Mouse (Mus musculus): ENCODE data around the gene Rgs13.

The Rgs13 gene

DNA sequence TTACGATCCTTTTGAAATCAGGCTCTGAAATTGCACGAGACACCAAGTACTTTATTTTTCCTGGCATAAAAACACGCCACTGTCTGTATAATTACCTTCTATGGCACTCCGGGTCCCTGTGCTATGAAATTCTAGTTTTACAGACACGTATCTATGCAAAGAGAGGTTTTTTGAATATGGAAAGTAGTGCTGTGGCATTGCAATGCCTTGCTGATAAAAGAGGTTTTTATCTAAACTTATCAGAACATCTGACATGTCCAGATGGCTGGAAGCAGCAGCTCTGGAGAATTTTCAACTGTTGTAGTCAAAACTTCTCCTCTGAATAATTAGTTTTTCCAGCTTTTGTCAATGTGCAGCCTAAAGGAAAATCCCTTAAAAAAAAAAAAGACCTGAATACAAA lies at the start of gene Rgs13:
Gene Rgs13 (minus strand): TSS at position 207 of the 400 bp plus-strand sequence.
- no peak for DNase-seq (ENCODE audit: low read depth, low spot score)

- no peak for DNase-seq (ENCODE audit: low read depth, low spot score)
Observed at GRCm38 (mm10) chr1:144215230-144215629, 38.1 kb upstream of the Rgs13 start.

- no peak for DNase-seq (ENCODE audit: low read depth, low spot score)
Observed at GRCm38 (mm10) chr1:144210912-144211311, 33.7 kb upstream of the Rgs13 start.

DNA sequence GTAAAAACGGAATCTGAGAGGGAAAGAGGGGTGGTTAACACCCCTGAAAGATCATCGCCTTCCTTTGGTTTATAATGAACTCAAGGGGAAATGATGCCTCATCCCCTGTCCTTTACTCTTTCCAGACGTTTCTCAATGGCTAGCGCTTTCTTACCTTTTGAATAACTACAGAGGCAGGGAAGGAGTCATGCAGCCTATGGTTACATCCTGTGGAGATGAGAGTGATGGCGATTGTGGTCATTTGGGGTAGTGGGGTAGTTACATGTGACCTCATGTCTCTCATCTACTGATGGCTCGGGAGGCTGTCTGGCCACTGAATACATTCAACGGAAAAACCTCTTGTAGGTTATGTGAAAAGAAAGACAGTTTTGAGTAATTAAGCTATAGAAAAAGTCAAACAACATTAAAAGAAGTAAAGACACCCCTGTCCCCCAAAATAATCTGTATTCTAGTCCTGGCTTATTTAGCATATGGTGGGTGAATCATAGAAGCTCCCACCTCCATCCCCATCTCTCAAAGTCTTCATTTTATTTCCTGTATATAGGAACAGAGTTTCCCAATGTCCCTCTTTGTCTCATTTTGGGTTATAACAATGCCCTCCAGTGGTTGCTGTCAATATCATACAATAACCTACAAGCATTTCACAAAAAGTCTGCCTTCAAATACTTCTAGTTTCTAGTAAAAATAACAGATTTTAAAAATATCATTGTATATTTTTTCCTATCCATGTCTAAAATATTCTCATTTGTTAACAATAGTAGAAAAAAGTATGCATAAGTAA lies 29.3 kb upstream of the Rgs13 start:
- no peak for DNase-seq (ENCODE audit: low read depth, low spot score)

DNA sequence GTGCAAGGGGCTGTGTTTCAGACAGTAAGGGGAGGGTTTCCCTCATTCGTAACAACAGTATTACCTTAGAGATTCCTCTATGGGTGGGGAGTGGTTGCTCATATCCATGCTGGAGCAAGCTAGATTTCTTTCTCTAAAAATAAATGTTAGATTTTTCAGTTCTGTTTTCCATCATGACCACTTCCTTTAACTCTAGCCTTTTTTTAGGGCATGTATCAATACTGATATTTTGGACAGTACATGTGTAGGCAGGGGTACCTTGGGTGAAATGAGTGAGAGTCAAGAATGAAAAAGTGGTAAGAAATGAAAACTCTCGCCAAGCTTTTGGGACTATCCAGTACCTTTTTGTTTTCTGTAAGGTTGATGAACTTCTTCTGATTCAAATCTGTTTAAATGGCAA lies 27.6 kb upstream of the Rgs13 start:
- DNase-seq (ENCODE audit: low read depth, low spot score), result no peak

GRCm38 (mm10) chr1:144202939-144203338 lies 25.8 kb upstream of the Rgs13 start:
- no peak for DNase-seq (ENCODE audit: low read depth, low spot score)

DNA sequence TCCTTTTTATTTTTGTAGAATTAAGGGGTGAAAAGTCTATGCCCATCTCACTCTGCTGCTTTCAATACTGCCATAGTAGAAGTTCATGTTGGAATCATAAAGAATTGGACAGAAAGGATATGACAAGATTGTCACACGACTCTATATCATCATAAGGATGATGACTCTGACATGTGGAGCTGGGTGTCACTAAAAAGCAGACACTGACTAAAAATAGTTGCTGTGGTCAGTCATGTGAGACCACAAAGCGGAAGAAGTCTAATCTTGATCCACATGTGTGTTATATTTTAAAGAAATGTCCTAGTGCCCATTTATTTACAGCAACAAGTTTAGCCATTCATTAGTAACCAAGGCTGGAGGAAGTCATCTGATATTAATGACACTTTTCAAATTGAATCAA lies 23.3 kb upstream of the Rgs13 start:
- DNase-seq (ENCODE audit: low read depth, low spot score), result no peak

DNA sequence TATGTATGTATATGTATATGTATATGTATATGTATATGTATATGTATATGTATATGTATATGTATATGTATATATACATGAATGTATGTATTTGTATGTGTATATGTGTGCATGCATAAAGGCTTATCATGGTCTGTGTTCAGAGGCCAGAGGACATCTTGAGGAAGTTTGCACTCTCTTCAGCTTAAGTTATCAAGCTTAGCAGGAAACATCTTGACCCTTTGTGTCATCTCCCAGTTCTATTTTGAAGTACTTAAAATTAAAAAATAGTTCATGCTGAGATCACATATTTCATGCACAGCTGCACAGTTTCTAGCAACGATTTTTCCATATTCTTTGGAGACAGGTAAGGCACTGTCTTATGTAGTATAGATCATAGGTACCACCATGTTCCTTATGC lies 22.4 kb upstream of the Rgs13 start:
- DNase-seq (ENCODE audit: low read depth, low spot score), result no peak

GRCm38 (mm10) chr1:144197684-144198083 lies 20.5 kb upstream of the Rgs13 start:
- DNase-seq (ENCODE audit: low read depth, low spot score), result peak; percentile 7

- DNase-seq (ENCODE audit: low read depth, low spot score), result no peak
Observed at GRCm38 (mm10) chr1:144186655-144187396, 9.7 kb upstream of the Rgs13 start.

DNA sequence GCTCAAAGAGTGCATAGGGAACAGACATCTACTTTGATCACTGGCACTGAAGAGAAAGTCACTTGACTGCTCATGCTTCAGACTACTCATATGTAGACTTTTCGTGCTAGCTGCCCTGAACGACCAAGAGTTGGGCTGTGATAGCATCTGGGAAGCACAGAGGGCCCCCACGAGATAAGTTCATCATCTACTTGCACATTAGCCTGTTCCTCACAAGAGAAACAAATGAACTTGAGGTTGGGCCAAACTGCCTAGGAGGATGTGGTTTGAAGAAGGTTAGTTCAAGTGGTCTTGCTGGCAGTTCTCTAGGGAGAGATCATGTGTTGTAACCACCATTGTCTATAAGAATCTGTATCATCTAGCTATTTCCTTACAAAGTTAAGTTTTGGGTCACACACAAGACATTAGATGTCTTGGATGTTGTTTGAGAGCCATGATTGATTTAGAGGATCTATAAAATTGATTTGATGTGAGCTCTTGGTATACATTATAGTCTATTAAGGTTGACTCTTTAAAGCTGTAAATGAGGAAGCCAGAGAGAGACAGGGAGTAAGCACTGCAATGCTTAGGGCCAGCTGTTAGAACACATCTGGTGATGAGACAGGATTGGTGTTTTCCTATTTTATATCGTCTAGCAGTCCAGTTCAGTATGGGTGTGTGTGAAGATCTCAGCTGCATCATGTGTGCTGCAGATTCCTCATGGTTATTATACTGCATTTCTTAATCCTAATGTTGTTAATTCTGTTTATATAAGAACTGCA lies 8.0 kb upstream of the Rgs13 start:
- no peak for DNase-seq (ENCODE audit: low read depth, low spot score)

- DNase-seq (ENCODE audit: low read depth, low spot score), result no peak
Observed at GRCm38 (mm10) chr1:144183622-144184021, 6.5 kb upstream of the Rgs13 start.

DNA sequence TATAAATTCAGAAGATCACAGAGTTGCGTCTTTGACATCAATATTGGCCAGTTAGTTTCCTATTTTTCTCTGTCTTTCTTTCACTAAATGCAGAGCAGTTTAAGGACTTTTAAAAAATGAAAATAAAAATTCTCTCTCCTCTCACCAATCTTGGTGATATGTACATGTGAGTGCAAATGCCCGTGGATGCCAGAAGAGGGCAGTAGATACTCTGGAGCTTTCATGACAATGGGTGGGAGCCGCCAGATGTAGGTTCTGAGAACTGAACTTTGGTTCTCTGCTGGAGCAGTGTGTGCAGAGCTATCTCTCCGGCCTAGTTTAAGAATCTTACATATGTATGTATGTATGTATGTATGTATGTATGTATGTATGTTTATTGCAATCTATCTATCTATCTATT lies 2.4 kb upstream of the Rgs13 start:
- DNase-seq (ENCODE audit: low read depth, low spot score), result no peak

GRCm38 (mm10) chr1:144178281-144178957 lies 1.2 kb upstream of the Rgs13 start:
- no peak for DNase-seq (ENCODE audit: low read depth, low spot score)

DNA sequence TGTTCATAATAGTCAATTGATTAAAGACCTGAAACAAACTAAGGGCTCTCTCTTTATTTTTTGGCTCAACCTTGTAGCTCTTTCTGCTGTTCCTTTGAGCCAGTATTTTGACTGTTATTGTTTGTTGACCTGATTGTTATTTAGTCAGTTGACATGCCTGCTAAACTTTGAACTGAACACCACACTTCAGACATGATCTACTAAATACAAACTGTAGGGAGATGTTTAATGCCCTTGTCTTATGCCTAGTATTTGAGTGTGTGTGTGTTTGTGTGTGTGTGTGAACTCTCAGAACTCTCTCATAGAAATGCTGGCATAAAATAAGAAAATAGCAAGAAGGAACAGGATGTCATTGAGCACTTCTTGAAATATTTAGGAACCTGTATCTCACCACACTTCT lies 448 bp upstream of the Rgs13 start:
- no peak for DNase-seq (ENCODE audit: low read depth, low spot score)

DNA sequence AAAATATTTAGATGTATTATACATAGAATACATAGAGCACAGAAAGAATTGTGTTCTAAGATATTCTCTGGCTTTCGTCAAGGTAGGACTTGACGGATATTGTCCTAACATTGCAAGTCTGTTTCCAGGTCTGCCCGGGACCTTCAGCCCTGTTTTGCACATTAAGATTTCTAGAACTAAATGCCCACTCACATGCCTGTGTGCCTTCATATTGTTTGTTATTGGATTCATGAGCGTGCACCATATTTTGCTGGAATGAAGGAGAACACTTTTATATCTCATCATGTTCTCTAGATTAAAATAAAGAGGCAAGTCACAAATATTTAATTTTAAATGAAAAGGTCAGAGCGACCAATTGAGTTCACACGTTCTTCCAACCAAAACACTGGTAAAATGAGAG lies 2.4 kb downstream of the Rgs13 start:
- DNase-seq (ENCODE audit: low read depth, low spot score), result no peak

DNA sequence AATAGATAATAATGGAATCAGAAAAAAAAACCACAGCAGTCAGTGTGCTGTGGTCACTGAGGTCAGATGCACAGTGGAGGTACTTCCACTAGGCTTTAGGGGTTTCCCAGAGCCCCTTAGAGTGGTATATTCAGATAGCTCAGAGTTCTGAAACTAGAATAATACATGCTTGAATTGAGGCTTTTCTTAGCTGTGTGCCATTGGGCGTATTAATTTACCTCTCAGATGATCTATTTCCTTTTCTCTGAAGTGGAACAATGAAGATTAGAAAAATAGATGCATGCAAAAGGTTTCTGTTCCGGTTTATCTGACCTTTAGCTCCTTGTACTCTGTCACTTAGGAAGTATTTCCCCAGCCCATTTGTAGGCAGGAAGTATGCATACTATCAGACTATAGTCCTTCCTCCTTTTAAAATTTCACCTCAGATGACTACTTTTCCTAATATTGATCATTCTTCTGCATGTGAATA lies 3.6 kb downstream of the Rgs13 start:
- no peak for DNase-seq (ENCODE audit: low read depth, low spot score)

DNA sequence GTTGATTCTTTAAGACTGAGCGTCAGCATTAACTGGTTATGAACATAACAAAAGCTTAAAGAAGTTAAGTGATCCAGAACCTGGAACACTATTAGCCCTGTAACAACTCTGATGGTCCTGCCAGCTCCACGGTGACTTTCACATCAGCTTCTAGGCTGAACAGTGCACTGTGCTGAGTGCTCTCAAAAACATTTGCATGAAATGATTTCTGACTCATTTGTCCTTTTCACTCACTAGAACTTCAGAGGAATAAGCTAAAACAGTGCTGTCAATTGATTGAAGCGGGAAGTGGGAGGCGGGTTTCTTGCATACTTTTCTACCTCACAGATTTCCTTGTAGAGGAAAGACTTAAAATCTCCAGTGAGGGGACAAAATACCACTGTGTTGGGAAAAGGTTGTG lies 8.3 kb downstream of the Rgs13 start:
- DNase-seq (ENCODE audit: low read depth, low spot score), result no peak

GRCm38 (mm10) chr1:144167761-144168160 lies 9.4 kb downstream of the Rgs13 start:
- no peak for DNase-seq (ENCODE audit: low read depth, low spot score)

DNA sequence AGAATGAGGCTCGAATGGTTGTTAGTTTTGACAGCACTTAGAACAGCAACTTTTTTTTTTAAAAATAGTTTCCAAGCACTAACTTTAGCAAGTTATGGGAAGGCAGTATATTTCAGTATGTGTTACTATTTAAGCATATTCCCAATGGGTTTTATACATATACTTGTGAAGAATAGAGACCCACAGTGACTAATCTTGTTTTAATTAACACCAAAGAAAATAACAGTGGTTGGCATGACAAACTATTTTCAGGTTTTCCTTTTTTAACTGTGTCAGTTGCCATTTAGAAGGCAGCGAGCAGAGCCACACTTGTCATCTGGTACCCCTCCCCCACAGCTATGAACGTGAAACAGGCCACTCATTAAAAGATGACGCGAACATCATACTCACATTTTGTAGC lies 10.3 kb downstream of the Rgs13 start:
- no peak for DNase-seq (ENCODE audit: low read depth, low spot score)

- DNase-seq (ENCODE audit: low read depth, low spot score), result no peak
Observed at GRCm38 (mm10) chr1:144166275-144166674, 10.9 kb downstream of the Rgs13 start.

DNA sequence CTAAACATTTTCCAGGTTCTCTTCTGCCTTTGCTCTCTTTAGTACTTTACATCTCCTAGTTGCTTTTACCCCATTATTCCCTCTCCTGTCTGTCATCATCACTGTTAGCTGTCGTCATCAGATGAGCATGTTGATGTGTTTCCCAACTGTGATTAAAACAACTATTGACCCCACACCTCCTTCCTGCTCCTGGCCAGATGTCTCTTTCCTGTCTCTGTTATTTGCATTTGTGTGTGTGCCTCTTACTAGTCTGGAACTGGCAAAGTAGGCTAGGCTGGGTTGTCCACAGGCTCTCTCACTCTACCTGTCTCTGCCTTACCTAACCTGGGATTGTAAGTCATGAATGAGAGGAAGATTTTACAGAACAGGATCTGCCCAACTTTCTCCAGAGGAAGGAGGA lies 24.6 kb downstream of the Rgs13 start:
- no peak for DNase-seq (ENCODE audit: low read depth, low spot score)

Measured in WW6 (cell line).